Mouse (Mus musculus) CH12.LX (cell line): ENCODE results near the gene B4galnt4.

Experiments
- BHLHE40 ChIP-seq: IDR thresholded peaks from 2 replicates; pipeline ENCODE4 v1.6.1; 2011; ENCODE audit warnings: mild to moderate bottlenecking, low read depth, low read length, improper control_type of control experiment
- CHD1 ChIP-seq: IDR thresholded peaks from 2 replicates; pipeline ENCODE4 v1.6.1; 2012; ENCODE audit warnings: low read depth, low read length, improper control_type of control experiment, inconsistent platforms
- CHD2 ChIP-seq: IDR thresholded peaks from 2 replicates; pipeline ENCODE4 v1.6.1; 2011; ENCODE audit warnings: low read length, improper control_type of control experiment
- CTCF ChIP-seq, 2 experiments: IDR thresholded peaks in 1 of 2; conservative IDR thresholded peaks in 1 of 2; 2 replicates each; pipeline ENCODE4 v1.5.1; 2011 to 2012; ENCODE audit warnings: low read depth in 2 of 2, low read length in 2 of 2, improper control_type of control experiment in 1 of 2, inconsistent platforms in 1 of 2, mild to moderate bottlenecking in 1 of 2, moderate library complexity in 1 of 2
- E2F4 ChIP-seq: IDR thresholded peaks from 2 replicates; pipeline ENCODE4 v1.6.1; 2011; ENCODE audit warnings: low read depth, low read length, improper control_type of control experiment; ENCODE audit not compliant: insufficient replicate concordance
- ELF1 ChIP-seq: IDR thresholded peaks from 2 replicates; pipeline ENCODE4 v1.6.1; 2014; ENCODE audit warnings: low read depth, mild to moderate bottlenecking, inconsistent platforms, low read length, improper control_type of control experiment
- HCFC1 ChIP-seq: IDR thresholded peaks from 2 replicates; pipeline ENCODE4 v1.6.1; 2012; ENCODE audit warnings: low read depth, mild to moderate bottlenecking, inconsistent platforms, low read length, improper control_type of control experiment
- POLR2A ChIP-seq: IDR thresholded peaks from 2 replicates; pipeline ENCODE4 v1.6.1; 2011; ENCODE audit warnings: low read depth, mild to moderate bottlenecking, improper control_type of control experiment, low read length
- RAD21 ChIP-seq: IDR thresholded peaks from 2 replicates; pipeline ENCODE4 v1.6.1; 2011; ENCODE audit warnings: low read depth, mild to moderate bottlenecking, low read length, improper control_type of control experiment, moderate library complexity
- SIN3A ChIP-seq: IDR thresholded peaks from 2 replicates; pipeline ENCODE4 v1.6.1; 2012; ENCODE audit warnings: low read length, improper control_type of control experiment, inconsistent platforms
- TBP ChIP-seq: conservative IDR thresholded peaks from 2 replicates; pipeline ENCODE4 v1.6.1; 2011; ENCODE audit warnings: low read depth, low read length, improper control_type of control experiment

GRCm38 (mm10) chr7:141120605-141121004, 59.7 kb downstream of the B4galnt4 start:
- TF ChIP-seq CTCF (conservative IDR thresholded peaks at IDR 0.05 in 1 of 2, IDR thresholded peaks at IDR 0.05 in 1 of 2; ENCODE audit: low read depth in 2 of 2, low read length in 2 of 2) (no peak), POLR2A (no peak), RAD21 (no peak), E2F4 (no peak), CHD2 (no peak), CHD1 (no peak), ELF1 (no peak), TBP (no peak), HCFC1 (no peak), SIN3A (no peak), BHLHE40 (no peak)
